Mouse (Mus musculus): ENCODE measurements around the gene Dpagt1.

GRCm38 (mm10) chr9:44287003-44287400, 38.8 kb upstream of the Dpagt1 start:
- no peak for TF ChIP-seq GATA1 (IDR thresholded peaks at IDR 0.05; ENCODE audit: borderline replicate concordance, low read length)
- TF ChIP-seq FLI1 (IDR thresholded peaks at IDR 0.05; ENCODE audit: low read length) = no peak
